Mouse (Mus musculus): ENCODE data around the gene Tmem204.

DNA sequence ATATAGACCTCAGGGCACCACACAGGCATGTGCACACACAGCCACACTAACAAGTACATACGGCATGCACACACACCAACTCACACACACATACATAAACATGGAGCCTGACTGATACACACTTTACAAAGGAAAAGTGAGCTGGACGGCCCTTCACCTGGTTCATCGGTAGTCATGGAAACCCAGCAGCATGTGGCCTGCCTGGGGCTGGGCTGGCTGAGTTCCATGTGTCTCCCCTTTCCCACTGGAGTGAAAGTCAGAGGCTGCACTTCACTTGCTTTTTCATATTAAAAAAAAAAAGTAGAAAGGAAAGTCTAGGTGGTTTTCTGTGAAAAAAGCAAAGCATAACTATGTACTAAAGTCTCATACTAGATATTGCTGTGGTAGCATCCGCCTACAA is 20.1 kb downstream of the Tmem204 start:
- TF ChIP-seq CTCF (IDR thresholded peaks at IDR 0.05; ENCODE audit: low read depth), result no peak
- TF ChIP-seq EP300 (IDR thresholded peaks at IDR 0.05; ENCODE audit: low read depth), result no peak
